Mouse (Mus musculus): ENCODE measurements around the gene Rtn3.

Gene Rtn3

DNA sequence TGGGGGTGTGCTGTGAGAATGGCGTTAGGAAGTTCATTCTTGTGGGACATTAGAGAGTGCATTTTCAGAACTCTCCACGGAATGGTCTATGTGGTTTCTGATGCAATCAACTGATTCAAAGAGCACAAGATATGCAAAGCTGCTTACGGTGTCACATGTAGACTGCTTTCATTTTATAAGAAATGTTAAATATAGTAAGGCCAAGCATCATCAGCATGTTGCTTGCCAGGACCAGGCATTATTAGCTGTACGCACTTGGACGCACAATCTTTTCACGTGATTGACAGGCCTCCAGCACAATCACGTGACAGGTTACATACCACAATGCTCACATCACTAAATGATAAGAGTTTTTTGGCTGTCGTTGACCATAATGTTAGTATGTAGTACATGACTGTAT lies 4.6 kb upstream of the Rtn3 start:
- DNase-seq (ENCODE audit: low read depth, low spot score) = no peak

- no peak for DNase-seq (ENCODE audit: low read depth, low spot score)
Measured at GRCm38 (mm10) chr19:7484076-7484475, 995 bp upstream of the Rtn3 start.

- DNase-seq (ENCODE audit: low read depth, low spot score) = no peak
Measured at GRCm38 (mm10) chr19:7483512-7483882, 416 bp upstream of the Rtn3 start.

DNA sequence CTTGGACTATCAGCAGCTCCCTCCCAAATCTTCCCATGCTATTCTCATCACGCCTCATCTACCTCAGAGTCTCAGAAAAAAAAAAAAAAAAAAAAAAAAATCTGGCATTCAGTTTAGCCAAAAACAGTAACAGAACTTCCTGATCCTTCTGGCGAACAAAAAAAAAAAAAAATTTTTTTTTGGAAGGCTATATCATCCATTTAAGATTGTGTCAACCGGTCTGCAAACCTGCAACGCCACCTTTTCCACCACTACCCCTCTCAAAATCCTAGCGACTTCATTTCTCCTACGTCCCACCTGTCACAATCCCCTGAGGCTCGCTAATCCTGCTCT lies 849 bp downstream of the Rtn3 start:
- DNase-seq (ENCODE audit: low read depth, low spot score) = no peak

DNA sequence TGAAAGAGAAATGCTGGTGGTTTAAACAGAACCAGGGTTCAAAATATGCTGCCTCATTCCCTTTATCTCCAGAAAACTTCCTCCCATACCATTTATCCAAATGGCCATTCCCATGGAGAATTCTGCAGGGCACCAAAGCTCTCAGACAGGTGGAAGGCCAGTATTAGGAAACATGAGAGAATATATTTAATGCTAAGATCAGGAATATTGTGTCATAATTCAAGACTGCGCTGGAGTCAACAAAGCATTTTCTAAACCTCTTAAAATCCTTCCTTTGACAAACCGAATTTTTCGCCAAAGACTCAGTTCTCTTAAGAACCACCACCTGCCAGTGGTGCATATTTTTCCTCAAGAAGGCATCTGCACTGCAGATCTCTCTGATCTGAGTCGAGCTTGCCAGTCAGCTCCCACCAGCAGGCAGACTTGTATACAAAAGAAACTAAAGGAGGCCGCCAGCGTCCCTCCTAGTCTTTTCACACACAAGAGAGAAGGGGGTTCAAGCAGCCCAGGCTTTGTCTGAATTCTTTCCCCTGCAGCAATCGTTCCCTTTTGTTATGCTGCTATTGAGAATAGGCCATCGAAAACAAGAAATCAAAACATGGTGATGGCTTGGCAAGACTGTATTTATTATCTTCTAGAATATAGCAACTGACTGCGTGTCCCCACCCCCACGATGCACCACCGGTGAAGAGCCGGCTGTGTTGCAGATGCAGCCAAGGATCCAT lies 1.4 kb downstream of the Rtn3 start:
- DNase-seq (ENCODE audit: low read depth, low spot score) = peak; percentile 9

DNA sequence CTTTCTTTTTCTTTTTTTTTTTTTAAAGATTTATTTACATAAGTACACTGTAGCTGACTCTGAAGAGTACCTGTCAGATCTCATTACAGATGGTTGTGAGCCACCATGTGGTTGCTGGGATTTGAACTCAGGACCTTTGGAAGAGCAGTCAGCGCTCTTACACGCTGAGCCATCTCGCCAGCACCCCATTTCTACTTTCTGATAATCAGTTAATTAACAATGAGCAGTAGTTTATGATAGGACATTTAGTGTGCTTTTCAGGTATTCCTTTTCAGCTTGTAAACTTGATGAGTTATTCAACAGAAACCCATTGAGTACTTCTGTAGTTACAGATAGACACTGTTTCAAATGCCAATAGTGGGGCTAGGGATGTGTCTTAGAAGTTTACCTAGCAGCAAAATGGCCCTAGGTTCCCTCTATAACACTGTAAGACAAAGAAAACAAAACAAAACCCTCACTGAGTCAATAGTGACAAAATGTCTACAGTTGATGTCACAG lies 3.3 kb downstream of the Rtn3 start:
- DNase-seq (ENCODE audit: low read depth, low spot score) = no peak

- no peak for DNase-seq (ENCODE audit: low read depth, low spot score)
Measured at GRCm38 (mm10) chr19:7470643-7471042, 12.4 kb downstream of the Rtn3 start.

- no peak for DNase-seq (ENCODE audit: low read depth, low spot score)
Measured at GRCm38 (mm10) chr19:7467915-7468314, 15.2 kb downstream of the Rtn3 start.

DNA sequence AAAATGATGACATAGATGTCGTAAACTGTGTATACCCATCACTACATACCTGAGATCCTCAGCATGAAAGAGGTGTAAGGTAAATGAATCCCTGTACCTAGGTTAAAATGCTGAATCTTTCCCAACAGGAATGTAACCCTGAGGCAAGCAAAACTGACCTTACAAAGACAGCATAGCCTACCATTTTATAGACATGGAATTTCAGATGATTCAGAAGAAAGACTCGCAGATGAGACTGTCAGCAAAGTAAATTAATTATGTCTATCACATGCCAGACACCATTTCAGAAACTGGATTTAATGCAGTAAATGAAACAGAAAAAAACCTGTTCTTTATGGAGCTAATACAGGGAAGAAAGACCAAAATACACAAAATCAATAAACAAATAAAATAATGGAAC lies 23.7 kb downstream of the Rtn3 start:
- DNase-seq (ENCODE audit: low read depth, low spot score) = no peak

GRCm38 (mm10) chr19:7458901-7459300 lies 24.2 kb downstream of the Rtn3 start:
- DNase-seq (ENCODE audit: low read depth, low spot score) = no peak

DNA sequence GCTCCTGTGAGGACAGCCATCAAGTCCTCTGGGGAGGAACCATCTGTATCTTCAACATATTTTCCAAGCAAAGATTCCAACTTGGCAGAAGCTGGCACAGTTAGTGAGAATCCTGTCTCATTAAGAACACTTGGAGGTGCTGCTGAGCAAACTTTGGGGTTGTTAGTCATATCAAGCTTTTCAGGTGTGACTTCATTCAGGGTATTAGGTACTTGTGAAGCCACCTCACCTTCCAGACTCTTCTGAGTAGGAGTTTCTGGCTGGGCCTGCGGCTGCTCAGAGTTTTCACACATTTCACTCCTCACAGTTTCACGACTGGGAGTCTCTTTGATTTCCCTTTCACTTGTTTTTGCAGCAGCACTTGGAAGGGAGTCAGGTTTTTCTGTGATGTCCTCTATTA lies 26.3 kb downstream of the Rtn3 start:
- DNase-seq (ENCODE audit: low read depth, low spot score) = no peak

DNA sequence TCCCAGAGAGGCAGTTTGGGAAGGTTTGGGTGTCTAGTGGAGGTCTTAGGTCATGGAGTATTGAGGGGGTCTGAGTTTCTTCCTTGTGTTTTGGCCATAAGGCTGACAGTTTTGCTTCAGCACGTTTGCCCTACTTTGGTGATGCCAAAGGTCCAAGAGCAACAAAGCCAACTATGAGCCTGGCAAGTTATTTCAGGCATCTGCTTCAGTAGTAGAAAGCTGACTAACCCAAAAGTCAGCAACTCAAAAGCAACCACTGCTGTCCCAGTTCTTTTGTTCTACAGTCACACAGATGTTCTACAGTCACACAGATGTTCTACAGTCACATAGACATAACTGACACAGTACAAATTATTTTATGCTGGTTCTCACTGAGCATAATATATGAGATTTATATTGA lies 37.5 kb downstream of the Rtn3 start:
- DNase-seq (ENCODE audit: low read depth, low spot score) = no peak

GRCm38 (mm10) chr19:7445105-7445504 lies 38.0 kb downstream of the Rtn3 start:
- DNase-seq (ENCODE audit: low read depth, low spot score) = no peak

DNA sequence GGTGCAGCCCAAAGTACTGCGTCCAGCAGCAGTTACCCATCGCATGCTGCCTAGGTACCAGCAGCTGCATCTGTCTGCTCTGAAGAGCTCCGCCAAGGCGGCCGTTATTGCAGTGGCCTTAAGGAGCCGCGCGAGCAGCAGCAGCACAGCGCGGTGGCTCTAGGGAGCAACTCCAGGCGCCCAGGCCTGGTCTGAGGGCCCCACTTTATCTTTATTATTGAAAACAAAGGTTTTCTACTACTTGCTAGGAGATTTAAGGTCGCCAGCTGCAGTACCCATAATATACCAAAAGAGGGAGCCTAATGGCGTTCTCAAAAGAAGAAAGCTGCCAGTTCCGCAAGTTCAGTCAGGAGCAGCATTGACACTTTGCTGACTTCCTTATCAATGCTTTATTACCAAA lies 41.6 kb downstream of the Rtn3 start:
- DNase-seq (ENCODE audit: low read depth, low spot score) = peak; percentile 29

- no peak for DNase-seq (ENCODE audit: low read depth, low spot score)
Measured at GRCm38 (mm10) chr19:7438295-7438694, 44.8 kb downstream of the Rtn3 start.

GRCm38 (mm10) chr19:7436061-7436970 lies 46.8 kb downstream of the Rtn3 start:
- DNase-seq (ENCODE audit: low read depth, low spot score) = peak; percentile 57

DNA sequence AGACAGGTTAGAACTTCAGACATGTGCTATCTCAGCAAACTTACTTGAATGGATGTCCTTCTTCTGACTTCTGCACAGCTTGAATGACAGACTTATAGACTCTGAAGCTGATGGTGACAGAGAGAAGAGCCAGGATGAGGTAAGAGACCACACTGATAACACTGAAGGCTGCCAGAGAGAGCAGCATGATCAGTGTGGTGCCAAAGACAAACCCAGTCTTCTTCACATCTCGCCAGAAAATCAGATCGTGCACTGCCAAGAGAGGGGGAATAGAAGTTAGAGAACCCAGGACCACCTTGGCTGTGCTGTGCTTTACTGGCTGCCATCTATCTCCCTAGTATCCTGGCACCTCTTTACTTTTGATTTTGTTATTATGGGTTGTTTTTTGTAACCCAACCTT lies 48.2 kb downstream of the Rtn3 start:
- no peak for DNase-seq (ENCODE audit: low read depth, low spot score)

DNA sequence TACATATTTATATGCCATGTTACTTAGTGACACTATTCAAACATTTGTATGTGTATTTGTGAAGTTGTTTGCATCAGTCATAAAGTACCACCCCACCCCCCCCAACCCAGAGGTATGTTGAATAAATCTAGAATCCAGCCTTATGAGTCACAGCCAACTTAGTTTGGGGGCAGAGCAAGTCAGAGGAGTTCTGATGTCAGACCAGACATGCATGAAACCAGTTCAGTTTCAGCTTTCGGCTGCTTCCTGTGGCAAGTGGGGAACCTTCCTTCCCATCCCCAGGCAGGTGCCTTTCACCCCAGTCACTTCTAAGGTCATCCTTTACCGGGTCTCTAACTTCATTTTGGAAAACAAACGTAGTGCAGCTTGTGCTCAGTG lies 57.7 kb downstream of the Rtn3 start:
- DNase-seq (ENCODE audit: low read depth, low spot score) = no peak

- no peak for DNase-seq (ENCODE audit: low read depth, low spot score)
Measured at GRCm38 (mm10) chr19:7424590-7425397, 58.3 kb downstream of the Rtn3 start.

- DNase-seq (ENCODE audit: low read depth, low spot score) = no peak
Measured at GRCm38 (mm10) chr19:7424131-7424530, 59.0 kb downstream of the Rtn3 start.

GRCm38 (mm10) chr19:7423656-7424030 lies 59.4 kb downstream of the Rtn3 start:
- no peak for DNase-seq (ENCODE audit: low read depth, low spot score)

DNA sequence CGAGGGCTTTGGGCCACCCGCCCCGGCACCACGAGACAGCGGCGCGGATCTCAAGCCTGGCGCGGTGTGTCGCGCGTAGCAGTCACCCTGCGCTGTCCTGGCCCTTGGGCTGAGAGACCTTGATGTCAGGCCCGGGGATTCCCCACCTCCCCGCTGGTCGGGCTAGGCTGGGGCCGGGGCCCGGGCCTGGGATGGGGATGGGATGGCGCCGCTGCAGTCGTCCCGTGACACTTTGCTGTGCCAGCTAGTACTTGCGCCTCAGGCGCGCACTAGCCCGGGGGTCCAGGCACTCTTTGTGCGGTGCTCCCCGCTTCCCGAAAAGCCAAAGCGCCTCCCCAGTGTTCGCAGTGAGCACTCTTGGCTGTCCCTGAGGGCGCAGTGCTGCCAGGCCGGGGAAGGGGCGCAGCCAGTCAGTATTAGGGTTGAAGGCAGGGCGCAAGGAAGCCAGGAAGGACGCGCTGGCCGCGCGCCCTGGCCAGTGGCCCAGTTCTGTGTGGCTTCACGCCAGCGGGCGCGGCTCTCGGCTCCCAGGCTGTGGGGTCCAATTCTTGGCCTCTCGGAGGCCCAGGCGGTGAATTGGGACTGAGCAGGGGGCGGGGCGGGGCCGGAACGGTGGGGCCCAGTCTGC lies 59.9 kb downstream of the Rtn3 start:
- peak; percentile 49 for DNase-seq (ENCODE audit: low read depth, low spot score)

All from retina, postnatal 7 days (tissue).